Mouse (Mus musculus): ENCODE measurements around the gene Cd79b.

The Cd79b gene

DNA sequence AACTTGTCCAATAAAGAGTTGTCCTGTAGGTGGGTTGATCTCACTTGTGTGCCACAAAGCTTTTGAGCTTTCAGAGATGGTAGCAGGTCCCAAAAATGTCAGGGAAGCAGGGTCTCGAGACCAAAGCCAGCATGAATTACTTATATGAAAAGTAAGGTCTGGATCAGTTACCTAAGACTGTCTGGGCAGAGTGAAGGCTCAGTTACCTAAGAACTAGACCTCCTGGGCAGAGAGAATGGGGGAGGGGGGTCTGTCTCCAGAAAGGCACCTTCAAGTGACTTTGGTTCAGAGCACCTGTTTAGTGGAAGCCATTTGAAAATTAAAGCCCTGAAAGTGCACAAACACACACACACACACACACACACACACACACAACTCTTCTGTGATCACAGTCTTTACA, 40.2 kb downstream of the Cd79b start:
- DNase-seq (ENCODE audit: extremely low spot score, low read depth, low spot score): no peak

DNA sequence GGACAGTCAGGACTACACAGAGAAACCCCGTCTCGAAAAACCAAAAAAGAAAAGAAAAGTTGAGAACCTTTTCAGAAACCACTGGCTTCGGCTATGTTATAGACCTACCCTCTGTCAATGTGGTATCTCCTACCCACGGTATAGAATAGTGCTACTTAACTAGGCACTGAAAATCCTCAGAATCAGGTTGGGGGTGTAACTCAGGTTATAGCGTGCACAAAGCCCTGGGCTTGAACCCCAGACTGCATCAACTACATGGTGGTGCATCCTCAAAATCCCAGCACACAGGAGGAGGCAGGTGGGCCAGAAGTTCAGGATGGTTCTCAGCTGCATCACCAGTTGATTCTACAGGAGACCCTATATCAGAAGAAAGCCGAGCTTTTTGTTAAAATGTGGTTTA, 40.8 kb downstream of the Cd79b start:
- DNase-seq (ENCODE audit: extremely low spot score, low read depth, low spot score): no peak

DNA sequence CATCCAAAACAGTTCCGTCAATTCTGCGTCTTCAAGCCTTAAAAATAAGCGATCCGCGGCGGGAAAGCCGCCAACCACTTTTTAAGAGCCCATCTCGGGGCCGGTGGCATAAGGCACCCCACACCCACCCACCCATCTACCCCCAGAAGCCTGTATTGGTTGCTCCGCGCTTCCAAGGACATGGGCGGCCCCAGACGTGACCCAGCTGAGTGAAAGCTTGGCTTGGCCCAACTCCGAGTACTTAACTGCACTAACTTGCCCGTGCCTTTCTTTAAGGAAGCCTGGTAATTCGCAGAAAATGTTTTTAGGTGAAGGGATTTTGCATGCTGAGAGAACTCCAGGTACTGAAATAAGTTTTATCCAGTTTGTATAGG, 41.3 kb downstream of the Cd79b start:
- no peak for DNase-seq (ENCODE audit: extremely low spot score, low read depth, low spot score)

DNA sequence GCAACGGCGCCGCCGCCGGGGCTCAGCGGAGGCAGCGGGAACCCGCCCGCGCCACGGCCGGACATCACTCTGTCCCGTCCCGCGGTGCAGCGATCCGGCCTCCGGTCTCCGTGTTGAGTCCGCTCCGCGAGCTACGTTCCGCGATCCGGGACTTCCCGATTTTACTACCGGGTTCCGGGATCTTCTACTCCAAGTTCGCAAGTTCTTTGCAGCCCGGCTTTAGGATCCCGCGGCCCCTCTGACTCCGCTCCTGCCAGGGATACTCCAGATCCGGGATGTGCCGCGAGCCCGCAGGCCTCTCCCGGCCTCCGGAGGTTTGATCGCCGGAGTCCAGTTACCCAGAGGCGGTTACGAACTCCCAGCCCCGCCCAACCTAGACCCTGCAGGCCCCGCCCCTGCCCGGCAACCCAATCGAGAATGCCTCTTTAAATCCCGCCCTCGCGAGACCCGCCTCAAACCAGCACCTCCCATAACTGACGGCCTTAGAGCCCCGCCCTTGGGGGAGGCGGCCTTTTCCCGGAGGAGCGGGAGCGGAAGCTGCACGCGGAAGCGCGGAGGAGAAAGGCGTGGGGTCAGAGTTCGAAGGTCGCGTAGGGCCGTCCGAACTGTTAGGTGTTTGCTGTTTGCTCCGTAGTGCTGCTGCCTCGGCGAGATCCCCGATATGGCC, 41.8 kb downstream of the Cd79b start, which contains the start of gene Smarcd2:
Gene Smarcd2 (minus strand): TSS at position 329 of the 667 bp plus-strand sequence.
- DNase-seq (ENCODE audit: extremely low spot score, low read depth, low spot score): peak; percentile 89

DNA sequence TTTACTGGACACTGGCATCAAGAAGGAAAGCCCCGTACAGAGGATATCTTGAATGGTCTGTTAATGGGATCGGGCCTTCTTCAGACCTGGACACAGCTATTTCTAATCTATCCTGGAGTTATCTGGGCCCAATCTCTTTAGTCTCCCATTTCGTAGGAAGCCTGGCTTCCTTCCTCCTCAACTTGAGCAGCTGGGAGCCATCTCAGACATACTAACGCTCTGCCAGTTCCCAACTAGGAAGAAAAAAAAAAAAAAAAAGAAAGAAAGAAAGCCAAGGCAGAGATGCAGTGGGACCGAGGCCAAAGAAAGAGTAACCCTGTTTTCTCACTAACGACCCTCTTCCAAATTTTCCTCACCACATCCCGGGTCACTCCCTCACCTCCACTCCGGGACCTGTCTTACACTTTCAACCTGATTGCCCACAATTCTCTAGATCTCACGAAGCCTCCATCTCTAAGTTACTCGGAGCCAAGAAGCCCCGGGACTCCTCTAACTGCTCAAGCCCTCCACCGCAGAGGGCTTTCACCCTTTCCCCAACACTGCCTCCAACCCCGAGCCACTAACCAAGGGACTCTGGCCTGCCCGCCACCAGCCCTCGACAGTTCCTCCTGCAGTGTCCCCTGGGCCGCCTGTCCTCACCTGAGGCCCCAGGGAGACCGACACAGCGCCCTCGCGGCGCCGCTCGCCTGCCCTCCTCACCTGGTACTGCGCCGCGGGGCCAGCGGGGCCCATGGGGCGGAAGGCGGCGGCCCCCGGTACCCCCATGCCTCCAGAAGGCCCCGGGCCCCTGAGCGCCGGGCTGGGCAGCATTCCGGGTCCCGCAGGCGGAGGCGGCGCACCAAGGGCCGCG, 42.5 kb downstream of the Cd79b start:
- no peak for DNase-seq (ENCODE audit: extremely low spot score, low read depth, low spot score)

DNA sequence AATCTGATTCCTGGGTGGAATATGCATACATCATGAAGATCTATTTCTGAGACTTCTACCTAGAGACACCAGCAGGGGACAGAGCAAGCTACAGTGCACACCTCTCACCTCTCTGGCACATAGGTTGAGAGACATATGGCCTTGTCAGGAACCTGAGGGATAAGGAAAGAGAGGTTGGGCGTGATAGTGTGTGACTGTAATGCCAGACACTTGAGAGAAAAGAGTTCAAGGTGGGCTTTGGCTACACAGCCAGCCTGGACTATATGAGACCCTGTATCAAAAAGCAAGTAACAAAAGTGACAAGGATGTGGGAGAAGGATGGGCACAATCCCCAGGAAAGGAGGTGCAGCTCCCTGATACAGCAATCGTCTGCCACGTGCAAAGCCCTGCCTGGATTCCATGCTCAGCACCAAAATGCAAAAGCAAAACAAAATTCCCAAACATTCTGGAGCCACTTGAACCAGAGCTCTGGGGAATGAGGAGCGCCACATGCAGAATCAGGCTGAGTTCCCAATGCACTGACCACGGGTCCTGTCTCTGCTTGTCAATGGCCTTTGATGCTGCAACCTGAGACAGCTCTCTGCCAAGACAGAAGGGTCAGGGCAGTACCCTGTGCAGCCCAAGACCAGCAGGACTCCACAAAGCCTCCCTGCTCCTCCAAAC, 43.3 kb downstream of the Cd79b start:
- no peak for DNase-seq (ENCODE audit: extremely low spot score, low read depth, low spot score)

DNA sequence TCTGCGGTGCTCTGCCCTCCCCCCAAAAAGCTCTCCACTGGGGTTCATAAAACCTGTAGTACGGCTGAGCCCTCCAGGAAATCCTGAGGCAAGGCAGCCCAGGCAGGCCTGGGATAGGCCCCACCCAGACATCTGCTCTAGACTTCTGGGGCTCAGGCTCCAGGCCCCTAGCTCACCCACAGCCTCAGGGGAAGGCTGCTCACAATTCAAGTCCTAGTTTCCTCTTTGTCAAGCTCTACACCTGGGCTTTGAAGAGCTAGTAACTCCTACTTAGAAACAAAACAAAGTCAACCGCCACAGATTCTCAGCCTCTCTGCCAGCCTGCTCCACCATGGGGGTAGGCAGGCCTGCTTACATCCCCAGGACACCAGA, 45.5 kb downstream of the Cd79b start:
- DNase-seq (ENCODE audit: extremely low spot score, low read depth, low spot score): no peak

DNA sequence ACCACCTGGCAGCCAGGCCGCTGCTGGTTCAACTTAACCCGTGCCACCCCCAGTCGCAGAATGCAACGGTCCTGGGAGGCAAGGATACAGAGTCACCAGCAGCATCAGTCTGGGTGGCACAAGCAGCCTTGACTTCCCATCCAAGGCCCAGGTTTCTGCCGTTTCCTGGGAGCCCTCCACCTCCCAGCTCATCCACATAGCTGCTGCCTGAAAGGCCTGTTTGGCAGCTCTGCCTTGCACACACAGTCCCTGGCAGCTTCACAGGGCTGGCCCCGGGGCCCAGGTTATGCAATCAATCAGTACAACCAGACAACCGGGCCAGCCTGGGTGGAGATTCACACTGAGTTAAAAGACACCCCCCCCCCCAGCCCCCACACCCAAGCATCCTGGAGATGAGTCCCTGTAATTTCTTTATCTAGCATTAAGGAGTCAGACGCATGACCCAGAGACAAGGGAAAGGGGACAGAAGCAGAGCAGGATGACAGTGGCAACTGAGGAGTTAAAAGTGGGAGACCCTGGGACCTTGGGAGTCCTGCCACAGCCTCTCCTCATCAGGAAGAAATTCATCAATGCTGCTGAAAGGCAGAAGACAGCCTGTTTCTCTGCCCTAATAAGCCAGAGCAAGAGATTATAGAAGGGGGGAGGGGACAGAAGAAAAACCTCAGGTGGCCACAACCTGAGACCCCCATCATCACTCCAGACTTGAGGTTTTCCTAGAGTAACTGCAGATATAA, 46.1 kb downstream of the Cd79b start:
- DNase-seq (ENCODE audit: extremely low spot score, low read depth, low spot score): no peak

DNA sequence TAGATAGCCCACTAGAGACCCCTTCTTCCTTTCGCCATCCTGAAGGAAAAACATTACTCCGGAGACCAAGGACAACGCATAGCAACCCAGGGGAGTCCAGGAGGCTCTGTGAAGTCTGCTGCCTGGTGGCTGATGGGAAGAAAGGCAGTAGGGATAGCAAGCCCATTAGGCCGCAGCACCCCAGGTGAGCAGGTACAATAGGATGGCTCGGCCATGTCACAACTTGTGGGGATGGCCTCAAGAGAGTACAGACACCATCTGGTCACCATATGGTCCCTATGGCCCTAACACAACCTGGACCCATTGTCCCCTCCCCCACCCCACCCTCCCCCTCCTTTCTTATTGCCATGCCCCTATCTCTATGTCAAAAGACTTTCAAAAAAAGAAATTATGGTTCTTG, 46.7 kb downstream of the Cd79b start:
- no peak for DNase-seq (ENCODE audit: extremely low spot score, low read depth, low spot score)

DNA sequence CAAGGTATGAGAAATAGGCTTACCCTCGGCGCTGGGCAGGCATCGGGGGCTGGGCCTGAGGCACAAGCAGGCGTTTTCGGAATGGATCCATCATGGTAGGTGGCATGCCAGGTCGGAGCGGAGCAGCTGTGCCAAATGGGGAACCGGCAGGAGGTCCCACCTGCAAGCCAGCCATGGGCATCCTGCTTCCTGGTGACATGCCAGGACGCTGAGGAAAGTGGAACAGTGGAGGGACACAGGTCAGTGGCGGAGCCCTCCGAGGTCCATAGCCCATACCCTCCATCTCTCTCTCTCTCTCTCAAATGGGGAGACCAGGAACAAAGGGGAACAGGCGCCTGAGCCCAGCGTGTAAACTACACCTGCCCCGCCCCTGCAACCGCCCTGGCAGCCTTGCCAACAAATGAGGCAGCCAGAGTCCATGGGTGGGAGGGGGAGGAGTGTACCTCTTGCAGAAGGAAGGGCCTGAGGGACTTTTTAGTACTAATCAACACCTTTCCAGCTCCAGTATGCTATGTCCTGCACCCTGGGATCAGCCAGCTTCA, 47.2 kb downstream of the Cd79b start:
- DNase-seq (ENCODE audit: extremely low spot score, low read depth, low spot score): no peak

DNA sequence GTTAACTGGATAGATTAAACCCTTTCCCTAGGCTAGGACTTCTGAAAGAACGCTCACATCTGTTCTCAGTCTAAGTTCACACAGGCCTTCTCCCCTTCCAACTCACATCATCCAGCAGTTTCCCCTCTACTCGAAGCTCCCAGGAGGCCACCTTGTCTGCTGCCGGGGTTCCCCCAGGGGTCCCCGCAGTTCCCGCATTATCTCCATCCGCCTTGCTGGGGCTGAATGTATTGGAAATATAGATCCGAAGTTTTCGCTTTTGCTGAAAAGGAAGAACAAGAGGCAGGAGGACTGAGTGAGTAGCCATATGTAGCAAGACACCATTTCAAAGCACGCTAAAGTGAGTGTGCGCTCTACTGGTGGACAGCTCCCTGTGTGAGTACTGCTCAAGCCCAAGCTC, 48.1 kb downstream of the Cd79b start:
- DNase-seq (ENCODE audit: extremely low spot score, low read depth, low spot score): no peak

DNA sequence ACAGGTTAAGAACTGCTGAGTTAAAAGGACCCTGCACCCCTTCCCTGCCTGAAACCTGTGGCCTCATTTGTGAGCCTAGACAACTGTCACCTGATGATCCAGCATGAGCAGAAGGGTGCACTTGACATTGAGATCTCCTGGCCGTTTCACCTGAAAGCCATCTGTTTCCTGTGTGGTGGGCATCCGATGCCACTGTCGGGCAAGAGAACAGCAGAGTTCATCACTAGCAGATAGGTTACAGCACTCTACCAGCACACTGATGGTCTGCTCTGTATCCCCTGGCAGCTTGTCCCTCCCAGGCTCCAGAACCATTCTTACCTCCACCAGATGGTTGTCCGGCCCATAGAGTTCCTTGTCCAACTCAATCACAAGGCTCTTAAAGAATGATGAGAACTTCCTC, 49.0 kb downstream of the Cd79b start:
- no peak for DNase-seq (ENCODE audit: extremely low spot score, low read depth, low spot score)

DNA sequence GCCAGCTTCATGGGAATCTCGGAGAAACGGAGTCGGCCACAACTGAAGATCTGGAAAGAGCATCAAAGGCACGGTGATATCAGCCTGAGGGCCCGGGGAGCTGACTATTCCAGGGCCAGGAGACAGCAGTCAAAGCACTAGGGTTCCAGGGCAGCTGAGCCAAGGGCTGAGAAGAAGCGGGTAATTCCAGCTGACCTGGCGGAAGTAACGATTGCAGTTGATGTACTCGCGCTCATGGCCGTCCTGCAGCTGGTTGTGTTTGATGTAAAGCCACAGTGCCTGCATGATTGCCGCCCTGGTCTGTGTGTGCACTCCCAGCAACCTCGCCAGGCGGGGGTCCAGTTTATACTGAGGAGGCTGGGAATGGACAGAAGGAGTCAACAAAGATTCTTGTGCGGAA, 49.6 kb downstream of the Cd79b start:
- no peak for DNase-seq (ENCODE audit: extremely low spot score, low read depth, low spot score)

DNA sequence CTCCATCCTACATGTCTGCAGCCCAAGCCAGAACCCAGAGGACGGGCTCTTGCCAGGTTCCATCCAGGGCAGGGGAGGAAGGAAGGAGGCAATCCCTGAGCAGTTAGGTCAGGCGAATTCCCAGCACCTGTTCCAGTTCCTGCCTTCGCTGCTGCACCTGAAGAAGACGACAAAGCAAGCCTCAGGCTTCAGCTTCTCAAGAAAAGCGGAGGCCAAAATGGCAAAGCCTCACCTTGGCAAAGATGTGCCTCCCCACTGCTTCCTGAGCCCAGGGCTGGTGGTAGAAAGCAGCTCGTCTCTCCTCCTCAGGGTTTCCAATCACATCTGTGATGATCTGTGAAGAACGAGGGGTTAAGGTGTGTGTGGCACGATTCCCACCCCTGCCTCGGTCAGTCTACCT, 50.6 kb downstream of the Cd79b start:
- no peak for DNase-seq (ENCODE audit: extremely low spot score, low read depth, low spot score)
